19 mouse cellular contexts compared by ENCODE assay signal in genomic region chr17:71935336-71935735, GRCm38 (mm10).
"Had no signal": no experiment of that assay in that cellular context is flagged by ENCODE, and none has a peak within 500 bp of the region (broad histone marks: within the 10 kb centered on the region; RNA-seq: fewer than 3 reads in every experiment).

No protein-coding gene starts in this region.

- H3K9ac ChIP-seq: forebrain, postnatal 0 days; heart, embryonic 12.5 days; hindbrain, embryonic 13.5 days; hindbrain, embryonic 15.5 days; limb, embryonic 13.5 days; limb, embryonic 15.5 days; liver, embryonic 12.5 days; liver, embryonic 14.5 days had no signal

- H3K4me2 ChIP-seq: heart, embryonic 12.5 days; hindbrain, embryonic 13.5 days; hindbrain, embryonic 15.5 days; limb, embryonic 13.5 days; limb, embryonic 15.5 days; liver, embryonic 12.5 days had no signal

- H3K4me3 ChIP-seq: heart, embryonic 10.5 days; heart, embryonic 12.5 days; hindbrain, embryonic 13.5 days; hindbrain, embryonic 15.5 days; limb, embryonic 13.5 days; limb, embryonic 15.5 days; liver, embryonic 12.5 days had no signal

- H3K4me1 ChIP-seq: heart, embryonic 12.5 days; hindbrain, embryonic 13.5 days; hindbrain, embryonic 15.5 days; limb, embryonic 15.5 days; liver, embryonic 12.5 days had no signal

- DNase-seq: forebrain, postnatal 0 days; gastrocnemius, postnatal 14 days; gastrocnemius, postnatal 36 days; heart, adult 18-20 months; heart, postnatal 10 days; layer of hippocampus, adult 9-11 months; layer of hippocampus, postnatal 36 days; left cerebral cortex, postnatal 4 days had no signal

- H3K36me3 ChIP-seq: heart, embryonic 10.5 days; heart, embryonic 12.5 days; hindbrain, embryonic 13.5 days; hindbrain, embryonic 15.5 days; limb, embryonic 13.5 days; limb, embryonic 15.5 days; liver, embryonic 12.5 days had no signal

- ATAC-seq: forebrain, postnatal 0 days; hindbrain, postnatal 0 days; intestine, embryonic 16.5 days; liver, embryonic 12.5 days had no signal

- H3K27ac ChIP-seq: heart, embryonic 10.5 days; hindbrain, embryonic 13.5 days; hindbrain, embryonic 15.5 days; hindbrain, postnatal 0 days; kidney, postnatal 0 days; limb, embryonic 13.5 days; limb, embryonic 15.5 days; liver, embryonic 12.5 days; liver, embryonic 14.5 days had no signal

- H3K9me3 ChIP-seq: heart, embryonic 10.5 days; hindbrain, embryonic 13.5 days; hindbrain, embryonic 15.5 days; limb, embryonic 15.5 days; liver, embryonic 12.5 days had no signal

- H3K27me3 ChIP-seq: heart, embryonic 12.5 days; hindbrain, embryonic 13.5 days; hindbrain, embryonic 15.5 days; limb, embryonic 13.5 days; limb, embryonic 15.5 days; liver, embryonic 12.5 days had no signal
